Mouse (Mus musculus): Measurements from ENCODE around the gene Tppp3. TPM values are rescaled to one million over a fixed set of nuclear protein-coding genes. Genes with fewer than 3 reads are reported as not detected.

Tppp3 gene
- total and polyA plus RNA-seq, 3 experiments, result 0.25 to 0.39 TPM; not detected in 1

- dilution Hi-C loops (cut with MboI; ENCODE audit: extremely low pct_ligation_motif_present, extremely low pct_unique_long_range_greater_than_20kb, low sequenced_read_pairs), result no loop called here
- Histone ChIP-seq H3K36me3 (replicated peaks in 1 of 2; ENCODE audit: control insufficient read depth in 1 of 2, insufficient read depth in 1 of 2, low read length in 1 of 2) (no peaks in the 10 kb centered on the region), H3K79me2 (replicated peaks; ENCODE audit: control insufficient read depth, extremely low read depth, insufficient read depth, poor library complexity, severe bottlenecking) (no peaks in the 10 kb centered on the region), H3K9ac (ENCODE audit: insufficient read depth, low read depth) (no peak overlapping the region), H3K9me3 (replicated peaks; ENCODE audit: low read length) (no peaks in the 10 kb centered on the region), H3K27me3 (replicated peaks) (peaks cover 23% of the 10 kb centered on the region), H3K4me2 (ENCODE audit: insufficient read depth, low read depth, poor library complexity, severe bottlenecking) (no peak overlapping the region), H3K27ac (ENCODE audit: insufficient read depth, low read depth) (no peak overlapping the region), H3K4me3 (replicated peaks in 1 of 3; ENCODE audit: low read depth in 2 of 3, low read length in 2 of 3, poor library complexity in 1 of 3) (no peak overlapping the region), H3K4me1 (ENCODE audit: control insufficient read depth in 1 of 2, insufficient read depth in 2 of 2) (peaks cover 5 to 21% of the 10 kb centered on the region in 2 experiments)
- in situ Hi-C loops (cut with MboI; ENCODE audit: low pct_ligation_motif_present, low pct_unique_long_range_greater_than_20kb, low sequenced_read_pairs), result loop anchor here (5.0 kb wide), 1 partner anchor 33 kb away; no protein-coding TSS in a partner anchor
- DNase-seq (ENCODE audit: extremely low read depth), result no peak
- no peak for TF ChIP-seq MAFK (IDR thresholded peaks at IDR 0.05; ENCODE audit: insufficient replicate concordance, low read length)
- no peak for TF ChIP-seq MXI1 (IDR thresholded peaks at IDR 0.05; ENCODE audit: low read depth, low read length)
- no peak for TF ChIP-seq POLR2A (IDR thresholded peaks at IDR 0.05; ENCODE audit: low read depth, low read length)
- TF ChIP-seq IRF4 (IDR thresholded peaks at IDR 0.05; ENCODE audit: low read depth, low read length), result no peak
- TF ChIP-seq USF1 (IDR thresholded peaks at IDR 0.05; ENCODE audit: low read depth, low read length), result no peak
- TF ChIP-seq CTCF (conservative IDR thresholded peaks at IDR 0.05 in 1 of 2, IDR thresholded peaks at IDR 0.05 in 1 of 2; ENCODE audit: low read depth in 2 of 2, low read length in 2 of 2), result no peak
- TF ChIP-seq JUND (conservative IDR thresholded peaks at IDR 0.05; ENCODE audit: low read depth, low read length), result no peak
Measured at GRCm38 (mm10) chr8:105514656-105515055, 43.3 kb upstream of the Tppp3 start.

DNA sequence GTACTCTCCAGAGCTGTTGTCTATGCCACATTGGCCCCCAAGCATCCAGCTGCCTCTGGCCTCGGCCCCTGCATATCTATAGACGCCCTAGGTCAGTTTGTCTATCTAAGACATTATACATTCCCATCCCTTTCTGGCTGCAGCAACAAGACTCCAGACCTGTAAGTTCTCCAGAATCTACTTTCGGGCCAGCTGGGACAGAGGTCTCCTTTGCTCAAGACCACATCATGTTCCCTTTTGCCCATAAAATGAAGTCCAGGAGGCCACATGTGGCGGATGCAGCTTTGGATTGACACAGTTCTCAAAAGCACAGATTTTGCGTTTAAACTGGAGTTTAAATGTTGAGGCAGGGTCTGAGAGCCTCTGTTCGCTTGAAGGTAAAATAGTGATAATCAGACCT is 42.9 kb upstream of the Tppp3 start:
- dilution Hi-C loops (cut with MboI; ENCODE audit: extremely low pct_ligation_motif_present, extremely low pct_unique_long_range_greater_than_20kb, low sequenced_read_pairs) (no loop called here), in situ Hi-C loops (cut with MboI; ENCODE audit: low pct_ligation_motif_present, low pct_unique_long_range_greater_than_20kb, low sequenced_read_pairs) (loop anchor here (5.0 kb wide), 1 partner anchor 33 kb away; no protein-coding TSS in a partner anchor)
- Histone ChIP-seq H3K4me2 (ENCODE audit: insufficient read depth, low read depth, poor library complexity, severe bottlenecking) (no peak overlapping the region), H3K9me3 (replicated peaks; ENCODE audit: low read length) (no peaks in the 10 kb centered on the region), H3K4me1 (ENCODE audit: control insufficient read depth in 1 of 2, insufficient read depth in 2 of 2) (peaks cover 8 to 24% of the 10 kb centered on the region in 2 experiments), H3K27ac (ENCODE audit: insufficient read depth, low read depth) (no peak overlapping the region), H3K9ac (ENCODE audit: insufficient read depth, low read depth) (no peak overlapping the region), H3K27me3 (replicated peaks) (peaks cover 23% of the 10 kb centered on the region), H3K4me3 (replicated peaks in 1 of 3; ENCODE audit: low read depth in 2 of 3, low read length in 2 of 3, poor library complexity in 1 of 3) (no peak overlapping the region), H3K79me2 (replicated peaks; ENCODE audit: control insufficient read depth, extremely low read depth, insufficient read depth, poor library complexity, severe bottlenecking) (no peaks in the 10 kb centered on the region), H3K36me3 (replicated peaks in 1 of 2; ENCODE audit: control insufficient read depth in 1 of 2, insufficient read depth in 1 of 2, low read length in 1 of 2) (no peaks in the 10 kb centered on the region)
- TF ChIP-seq USF1 (IDR thresholded peaks at IDR 0.05; ENCODE audit: low read depth, low read length), result no peak
- TF ChIP-seq POLR2AphosphoS2 (IDR thresholded peaks at IDR 0.05; ENCODE audit: low read depth, low read length), result no peak
- TF ChIP-seq MAFK (IDR thresholded peaks at IDR 0.05; ENCODE audit: insufficient replicate concordance, low read length), result no peak
- TF ChIP-seq CTCF (conservative IDR thresholded peaks at IDR 0.05 in 1 of 2, IDR thresholded peaks at IDR 0.05 in 1 of 2; ENCODE audit: low read depth in 2 of 2, low read length in 2 of 2), result no peak
- no peak for TF ChIP-seq ZNF384 (IDR thresholded peaks at IDR 0.05; ENCODE audit: low read depth, low read length)
- TF ChIP-seq ZMIZ1 (IDR thresholded peaks at IDR 0.05; ENCODE audit: low read depth, low read length), result no peak
- TF ChIP-seq ETS1 (conservative IDR thresholded peaks at IDR 0.05; ENCODE audit: low read depth, low read length), result no peak
- no peak for TF ChIP-seq PAX5 (IDR thresholded peaks at IDR 0.05; ENCODE audit: low read length)
- TF ChIP-seq CHD2 (IDR thresholded peaks at IDR 0.05; ENCODE audit: low read length), result no peak
- TF ChIP-seq SMC3 (IDR thresholded peaks at IDR 0.05; ENCODE audit: low read depth, low read length), result no peak
- TF ChIP-seq MAX (IDR thresholded peaks at IDR 0.05; ENCODE audit: low read length), result no peak
- TF ChIP-seq IRF4 (IDR thresholded peaks at IDR 0.05; ENCODE audit: low read depth, low read length), result no peak
- TF ChIP-seq EP300 (IDR thresholded peaks at IDR 0.05; ENCODE audit: low read length), result no peak
- TF ChIP-seq JUN (IDR thresholded peaks at IDR 0.05; ENCODE audit: insufficient read depth, low read depth, low read length), result no peak
- TF ChIP-seq TCF12 (IDR thresholded peaks at IDR 0.05; ENCODE audit: low read depth, low read length), result no peak
- TF ChIP-seq HCFC1 (IDR thresholded peaks at IDR 0.05; ENCODE audit: low read depth, low read length), result no peak
- no peak for TF ChIP-seq ELF1 (IDR thresholded peaks at IDR 0.05; ENCODE audit: low read depth, low read length)
- DNase-seq (ENCODE audit: extremely low read depth), result no peak
